Mouse (Mus musculus) CH12.LX (cell line): ENCODE measurements around the gene Ldlr. TPM values are rescaled to one million over a fixed set of nuclear protein-coding genes. Genes with fewer than 3 reads are reported as not detected.

ENCODE experiments used
- DNase-seq: peaks from one replicate; pipeline ENCODE4 v3.0.0-alpha.2; 2013; ENCODE audit errors: extremely low read depth
- H3K27ac ChIP-seq: 2 replicates; pipeline ENCODE4 v1.5.1; 2012; ENCODE audit warnings: low read depth, mild to moderate bottlenecking, control low read depth, moderate library complexity; ENCODE audit not compliant: insufficient read depth
- H3K27me3 ChIP-seq: replicated peaks from 2 replicates; pipeline ENCODE3; 2012; ENCODE audit warnings: inconsistent platforms
- H3K36me3 ChIP-seq, 2 experiments: replicated peaks in 1 of 2; 2 replicates each; pipeline versions ENCODE3 to v1.6.1; 2012; ENCODE audit warnings: inconsistent platforms in 1 of 2, low read length in 1 of 2, mild to moderate bottlenecking in 1 of 2, mixed read lengths in 1 of 2, moderate library complexity in 1 of 2; ENCODE audit not compliant: control insufficient read depth in 1 of 2, insufficient read depth in 1 of 2
- H3K4me1 ChIP-seq, 2 experiments: 2 replicates each; pipeline ENCODE4 v1.6.1; 2012; ENCODE audit warnings: inconsistent platforms in 1 of 2, moderate library complexity in 1 of 2; ENCODE audit not compliant: insufficient read depth in 2 of 2, control insufficient read depth in 1 of 2
- H3K4me2 ChIP-seq: 2 replicates; pipeline ENCODE4 v1.6.1; 2012; ENCODE audit warnings: low read depth, mild to moderate bottlenecking, control low read depth; ENCODE audit not compliant: poor library complexity, insufficient read depth, severe bottlenecking
- H3K4me3 ChIP-seq, 3 experiments: fragments of 150-350 bp in 1 of 3; sonication (generic) in 1 of 3; replicated peaks in 1 of 3; 2 replicates each; pipeline versions ENCODE3 to v1.5.1; 2011 to 2012; ENCODE audit warnings: low read depth in 2 of 3, low read length in 2 of 3, mild to moderate bottlenecking in 2 of 3, moderate library complexity in 2 of 3, control low read depth in 1 of 3, improper control_type of control experiment in 1 of 3, inconsistent platforms in 1 of 3, mixed read lengths in 1 of 3; ENCODE audit not compliant: poor library complexity in 1 of 3
- H3K79me2 ChIP-seq: replicated peaks from 2 replicates; pipeline ENCODE4 v1.6.1; 2012; ENCODE audit warnings: mild to moderate bottlenecking, moderate library complexity; ENCODE audit not compliant: control insufficient read depth, poor library complexity, insufficient read depth, severe bottlenecking; ENCODE audit errors: extremely low read depth
- H3K9ac ChIP-seq: 2 replicates; pipeline ENCODE4 v1.6.1; 2012; ENCODE audit warnings: low read depth, mild to moderate bottlenecking, control low read depth, moderate library complexity; ENCODE audit not compliant: insufficient read depth
- H3K9me3 ChIP-seq: replicated peaks from 2 replicates; pipeline ENCODE3; 2012; ENCODE audit warnings: low read length, inconsistent platforms, mixed read lengths
- CHD2 ChIP-seq: IDR thresholded peaks from 2 replicates; pipeline ENCODE4 v1.6.1; 2011; ENCODE audit warnings: low read length, improper control_type of control experiment
- CTCF ChIP-seq, 2 experiments: IDR thresholded peaks in 1 of 2; conservative IDR thresholded peaks in 1 of 2; 2 replicates each; pipeline ENCODE4 v1.5.1; 2011 to 2012; ENCODE audit warnings: low read depth in 2 of 2, low read length in 2 of 2, improper control_type of control experiment in 1 of 2, inconsistent platforms in 1 of 2, mild to moderate bottlenecking in 1 of 2, moderate library complexity in 1 of 2
- ELF1 ChIP-seq: IDR thresholded peaks from 2 replicates; pipeline ENCODE4 v1.6.1; 2014; ENCODE audit warnings: low read depth, mild to moderate bottlenecking, inconsistent platforms, low read length, improper control_type of control experiment
- EP300 ChIP-seq: IDR thresholded peaks from 2 replicates; pipeline ENCODE4 v1.6.1; 2011; ENCODE audit warnings: low read length, improper control_type of control experiment
- ETS1 ChIP-seq: conservative IDR thresholded peaks from 2 replicates; pipeline ENCODE4 v1.6.1; 2012; ENCODE audit warnings: low read depth, mild to moderate bottlenecking, inconsistent platforms, low read length, improper control_type of control experiment, moderate library complexity
- HCFC1 ChIP-seq: IDR thresholded peaks from 2 replicates; pipeline ENCODE4 v1.6.1; 2012; ENCODE audit warnings: low read depth, mild to moderate bottlenecking, inconsistent platforms, low read length, improper control_type of control experiment
- IRF4 ChIP-seq: IDR thresholded peaks from 2 replicates; pipeline ENCODE4 v1.6.1; 2014; ENCODE audit warnings: low read depth, mild to moderate bottlenecking, inconsistent platforms, low read length, improper control_type of control experiment
- JUN ChIP-seq: IDR thresholded peaks from 2 replicates; pipeline ENCODE4 v1.6.1; 2011; ENCODE audit warnings: low read depth, mild to moderate bottlenecking, low read length, improper control_type of control experiment, moderate library complexity; ENCODE audit not compliant: insufficient read depth
- JUND ChIP-seq: conservative IDR thresholded peaks from 2 replicates; pipeline ENCODE4 v1.6.1; 2011; ENCODE audit warnings: low read depth, low read length, improper control_type of control experiment
- KAT2A ChIP-seq: IDR thresholded peaks from 2 replicates; pipeline ENCODE4 v1.6.1; 2012; ENCODE audit warnings: low read length, improper control_type of control experiment, inconsistent platforms; ENCODE audit not compliant: insufficient replicate concordance
- MXI1 ChIP-seq: IDR thresholded peaks from 2 replicates; pipeline ENCODE4 v1.6.1; 2011; ENCODE audit warnings: mild to moderate bottlenecking, low read depth, low read length, improper control_type of control experiment
- MYC ChIP-seq: IDR thresholded peaks from 2 replicates; pipeline ENCODE4 v1.6.1; 2011; ENCODE audit warnings: low read depth, mild to moderate bottlenecking, improper control_type of control experiment, low read length
- NELFE ChIP-seq: IDR thresholded peaks from 2 replicates; pipeline ENCODE4 v1.6.1; 2011; ENCODE audit warnings: low read depth, low read length, improper control_type of control experiment
- NRF1 ChIP-seq: IDR thresholded peaks from 2 replicates; pipeline ENCODE4 v1.6.1; 2014; ENCODE audit warnings: low read depth, mild to moderate bottlenecking, inconsistent platforms, low read length, improper control_type of control experiment, moderate library complexity
- PAX5 ChIP-seq: IDR thresholded peaks from 2 replicates; pipeline ENCODE4 v1.6.1; 2012; ENCODE audit warnings: low read length, inconsistent platforms, mixed read lengths
- POLR2A ChIP-seq: IDR thresholded peaks from 2 replicates; pipeline ENCODE4 v1.6.1; 2011; ENCODE audit warnings: low read depth, mild to moderate bottlenecking, improper control_type of control experiment, low read length
- POLR2AphosphoS2 ChIP-seq: IDR thresholded peaks from 2 replicates; pipeline ENCODE4 v1.6.1; 2011; ENCODE audit warnings: low read depth, low read length, improper control_type of control experiment
- RAD21 ChIP-seq: IDR thresholded peaks from 2 replicates; pipeline ENCODE4 v1.6.1; 2011; ENCODE audit warnings: low read depth, mild to moderate bottlenecking, low read length, improper control_type of control experiment, moderate library complexity
- RCOR1 ChIP-seq: conservative IDR thresholded peaks from 2 replicates; pipeline ENCODE4 v1.6.1; 2012; ENCODE audit warnings: low read depth, mild to moderate bottlenecking, inconsistent platforms, low read length, improper control_type of control experiment
- TBP ChIP-seq: conservative IDR thresholded peaks from 2 replicates; pipeline ENCODE4 v1.6.1; 2011; ENCODE audit warnings: low read depth, low read length, improper control_type of control experiment
- TCF12 ChIP-seq: IDR thresholded peaks from 2 replicates; pipeline ENCODE4 v1.6.1; 2014; ENCODE audit warnings: low read depth, mild to moderate bottlenecking, inconsistent platforms, low read length, improper control_type of control experiment
- UBTF ChIP-seq: IDR thresholded peaks from 2 replicates; pipeline ENCODE4 v1.6.1; 2012; ENCODE audit warnings: low read depth, mild to moderate bottlenecking, inconsistent platforms, low read length, improper control_type of control experiment, moderate library complexity
- USF1 ChIP-seq: IDR thresholded peaks from 2 replicates; pipeline ENCODE4 v1.6.1; 2014; ENCODE audit warnings: low read depth, mild to moderate bottlenecking, inconsistent platforms, low read length, improper control_type of control experiment
- ZKSCAN1 ChIP-seq: IDR thresholded peaks from 2 replicates; pipeline ENCODE4 v1.6.1; 2012; ENCODE audit warnings: low read depth, inconsistent platforms, low read length, improper control_type of control experiment, borderline replicate concordance
- dilution Hi-C: fragments of 300-500 bp; cut with MboI; formaldehyde crosslinking; loops from 2 replicates; pipeline ENCODE4 v1.14.3; 2020; ENCODE audit warnings: low sequenced_read_pairs; ENCODE audit not compliant: extremely low pct_unique_long_range_greater_than_20kb, extremely low pct_ligation_motif_present
- in situ Hi-C: fragments of 300-500 bp; cut with MboI; formaldehyde crosslinking; loops from 3 replicates; pipeline ENCODE4 v1.14.3; 2019; ENCODE audit warnings: low sequenced_read_pairs, low pct_ligation_motif_present, low pct_unique_long_range_greater_than_20kb, mixed read lengths
- polyA plus RNA-seq: library from polyadenylated mRNA; unstranded; fragments of >175 nt; gene quantifications from 2 replicates; pipeline ENCODE4 v1.2.1, GENCODE M21; 2012; ENCODE audit warnings: low read depth; ENCODE audit not compliant: insufficient read length
- total RNA-seq, 2 experiments: library from RNA; depleted of rRNA; stranded (reverse); fragments of 300-350 nt in 1 of 2; fragments of >200 nt in 1 of 2; gene quantifications; 2 replicates each; pipeline ENCODE4 v1.2.3; 2012 to 2014

Gene Ldlr
- total and polyA plus RNA-seq, 3 experiments: 24.0 to 34.7 (median 24.9) TPM

DNA sequence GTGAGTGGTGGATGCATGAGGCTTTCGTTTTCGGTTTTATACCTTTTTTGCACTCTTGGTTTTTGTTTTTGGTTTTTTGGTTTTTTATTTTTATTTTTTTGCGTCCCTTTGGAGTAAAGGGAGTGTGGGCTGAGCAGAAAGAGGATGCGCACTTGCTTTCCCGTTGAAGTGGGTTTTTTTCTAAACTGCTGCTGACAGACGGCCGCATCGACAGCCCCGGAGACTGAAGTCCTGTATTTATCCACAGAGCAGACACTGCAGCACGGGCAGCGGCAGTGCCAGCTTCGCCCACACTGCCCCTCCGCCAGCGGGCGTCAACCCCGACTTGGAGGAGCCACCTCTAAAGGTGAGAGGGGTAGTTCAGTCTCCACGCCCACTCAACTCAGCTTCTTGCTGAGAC, 45.6 kb upstream of the Ldlr start:
- H3K79me2 ChIP-seq: no peaks in the 10 kb centered on the region
- dilution Hi-C loops: no loop called here

DNA sequence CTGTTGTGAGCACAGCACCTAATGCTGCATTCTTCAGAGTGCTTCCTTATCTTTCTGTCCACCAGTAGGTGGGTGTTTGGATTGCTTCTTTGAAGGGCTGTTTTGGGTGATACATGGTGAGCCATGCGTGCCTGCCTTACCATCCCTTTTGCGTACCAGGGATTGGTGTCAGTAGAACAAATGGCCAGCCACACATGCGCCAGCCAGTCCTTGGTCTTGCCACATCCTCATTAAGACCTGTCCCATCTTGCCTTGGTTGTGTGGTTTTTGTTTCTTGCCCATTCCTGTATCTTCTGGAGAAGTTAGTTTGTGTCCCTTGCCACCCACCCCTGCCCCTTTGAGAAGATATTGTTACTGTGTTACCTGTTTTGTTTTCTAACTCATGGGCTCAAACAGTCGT, 42.8 kb upstream of the Ldlr start:
- in situ Hi-C loops: no loop called here
- Histone ChIP-seq H3K4me1 (no peaks in the 10 kb centered on the region), H3K4me3 (no peak overlapping the region), H3K4me2 (no peak overlapping the region), H3K36me3 (peaks cover 75 to 90% of the 10 kb centered on the region in 2 experiments), H3K9ac (no peak overlapping the region), H3K9me3 (no peaks in the 10 kb centered on the region), H3K27ac (no peak overlapping the region), H3K27me3 (no peaks in the 10 kb centered on the region), H3K79me2 (no peaks in the 10 kb centered on the region)
- DNase-seq: no peak
- dilution Hi-C loops: no loop called here
- TF ChIP-seq ELF1 (no peak), PAX5 (no peak), JUND (no peak), POLR2AphosphoS2 (no peak), IRF4 (no peak), EP300 (no peak), TBP (no peak), CHD2 (no peak), NRF1 (no peak), NELFE (no peak), MYC (no peak), ETS1 (no peak), TCF12 (no peak), RCOR1 (no peak), JUN (no peak), HCFC1 (no peak), CTCF (conservative IDR thresholded peaks at IDR 0.05 in 1 of 2, IDR thresholded peaks at IDR 0.05 in 1 of 2; ENCODE audit: low read depth in 2 of 2, low read length in 2 of 2) (no peak), UBTF (no peak), USF1 (no peak)

More for the DNA sequence above, 45.6 kb upstream of the Ldlr start:
- Histone ChIP-seq H3K9me3 (no peaks in the 10 kb centered on the region), H3K9ac (no peak overlapping the region), H3K27ac (no peak overlapping the region), H3K27me3 (no peaks in the 10 kb centered on the region), H3K4me2 (no peak overlapping the region), H3K4me3 (no peak overlapping the region), H3K4me1 (no peaks in the 10 kb centered on the region), H3K36me3 (peaks cover 77 to 90% of the 10 kb centered on the region in 2 experiments)
- DNase-seq: no peak
- TF ChIP-seq POLR2A (no peak), NRF1 (no peak), RAD21 (no peak), ZKSCAN1 (no peak), NELFE (no peak), CTCF (conservative IDR thresholded peaks at IDR 0.05 in 1 of 2, IDR thresholded peaks at IDR 0.05 in 1 of 2; ENCODE audit: low read depth in 2 of 2, low read length in 2 of 2) (no peak), KAT2A (no peak), MXI1 (no peak)
- in situ Hi-C loops: no loop called here
